Mouse (Mus musculus) stomach, postnatal 0 days (tissue): Measurements from ENCODE around the gene Gm43720. TPM values are rescaled to one million over a fixed set of nuclear protein-coding genes. Genes with fewer than 3 reads are reported as not detected.

Experiments
- ATAC-seq: fragments of 200-750 bp; cut with Nextera tagmentation; 2 replicates; pipeline ENCODE4 v1.8.0; 2017; ENCODE audit not compliant: low FRiP score, low TSS enrichment
- DNase-seq: peaks from one replicate; pipeline ENCODE4 v3.0.0-alpha.2; 2016; ENCODE audit warnings: low spot score
- H3K27ac ChIP-seq: fragments of 300-500 bp; sonication (generic); replicated peaks from 2 replicates; pipeline ENCODE4 v1.5.1; 2014; ENCODE audit warnings: mild to moderate bottlenecking, control low read depth
- H3K27me3 ChIP-seq: fragments of 300-500 bp; sonication (generic); 2 replicates; pipeline ENCODE4 v1.6.1; 2014; ENCODE audit warnings: low read length; ENCODE audit not compliant: control insufficient read depth, insufficient read depth
- H3K36me3 ChIP-seq: fragments of 300-500 bp; sonication (generic); 2 replicates; pipeline ENCODE4 v1.6.1; 2014; ENCODE audit warnings: low read length, mixed read lengths; ENCODE audit not compliant: control insufficient read depth, insufficient read depth
- H3K4me1 ChIP-seq: fragments of 300-500 bp; sonication (generic); replicated peaks from 2 replicates; pipeline ENCODE4 v1.6.1; 2014; ENCODE audit warnings: antibody characterized with exemption; ENCODE audit not compliant: control insufficient read depth, insufficient read depth
- H3K4me2 ChIP-seq: fragments of 300-500 bp; sonication (generic); replicated peaks from 2 replicates; pipeline ENCODE4 v1.6.1; 2014; ENCODE audit warnings: low read depth, mild to moderate bottlenecking, control low read depth, moderate library complexity
- H3K4me3 ChIP-seq: fragments of 300-500 bp; sonication (generic); 2 replicates; pipeline ENCODE4 v1.5.1; 2014; ENCODE audit warnings: low read depth, low read length, control low read depth
- H3K9ac ChIP-seq: fragments of 300-500 bp; sonication (generic); 2 replicates; pipeline ENCODE4 v1.6.1; 2014; ENCODE audit warnings: mild to moderate bottlenecking, low read length, control low read depth, mixed read lengths
- H3K9me3 ChIP-seq: fragments of 300-500 bp; sonication (generic); 2 replicates; pipeline ENCODE4 v1.6.1; 2016; ENCODE audit warnings: low read length; ENCODE audit not compliant: control insufficient read depth
- CTCF ChIP-seq: IDR thresholded peaks from 2 replicates; pipeline ENCODE4 v1.5.1; 2016; ENCODE audit warnings: antibody characterized with exemption, low read depth, mild to moderate bottlenecking, moderate library complexity
- EP300 ChIP-seq: optimal IDR thresholded peaks from 2 replicates; pipeline ENCODE3; 2016; ENCODE audit warnings: antibody characterized with exemption
- WGBS: fragments of 180-500 bp; shearing (Covaris S2); extraction: QIAGEN DNeasy Blood & Tissue Kit; methylation state at CpG from one replicate; pipeline ENCODE4 v1.1.7; 2014; 5-methylcytosine and 5-hydroxymethylcytosine counted together
- polyA plus RNA-seq: library from polyadenylated mRNA; unstranded; fragments of >200 nt; fragmentation: Nextera tagmentation; extraction: Ambion mirVana; gene quantifications from 2 replicates; pipeline ENCODE4 v1.2.1, GENCODE M21; 2015

Gene Gm43720
- polyA plus RNA-seq: 0.17 and 0.36 TPM in 2 replicates

GRCm38 (mm10) chr5:138279585-138280424 lies at the start of gene Gm43720, which contains the start of the genes Gpc2 and Stag3:
Gene Gm43720 (minus strand): TSS chr5:138279958.
Gene Gpc2 (minus strand): TSS chr5:138280005.
Gene Stag3 (plus strand): TSS chr5:138280240.
- ATAC-seq (peak; percentile 98), DNase-seq (peak; percentile 92)
- TF ChIP-seq CTCF (no peak; the same call in 1 of the 2 replicates), EP300 (no peak)
- no peak within 1 kb of the TSS for H3K27ac ChIP-seq
- peak within 1 kb of the TSS; percentile 75 for H3K4me2 ChIP-seq
- H3K36me3 ChIP-seq: no peaks in the 10 kb centered on the region
- H3K4me3 ChIP-seq: peak within 1 kb of the TSS; percentile 40
- no peaks in the 10 kb centered on the region for H3K27me3 ChIP-seq
- H3K4me1 ChIP-seq: no peaks in the 10 kb centered on the region
- peak within 1 kb of the TSS; percentile 38 for H3K9ac ChIP-seq
- 0 out of 2 replicates have a peak, but pooled peaks cover 3% of the 10 kb centered on the region for H3K9me3 ChIP-seq
- 1% methylated on average over 55 of the region's 56 CpGs for WGBS

GRCm38 (mm10) chr5:138312795-138313194 lies 33.0 kb upstream of the Gm43720 start:
- Histone ChIP-seq H3K4me1 (no peaks in the 10 kb centered on the region), H3K27me3 (no peaks in the 10 kb centered on the region), H3K4me2 (no peak overlapping the region), H3K9ac (no peak overlapping the region), H3K36me3 (no peaks in the 10 kb centered on the region), H3K27ac (no peak overlapping the region), H3K4me3 (no peak overlapping the region), H3K9me3 (no peaks in the 10 kb centered on the region)
- DNase-seq: no peak
- TF ChIP-seq EP300: no peak
- TF ChIP-seq CTCF: no peak
- 90% methylated on average over 3 of the region's 3 CpGs for WGBS
- no peak for ATAC-seq

GRCm38 (mm10) chr5:138299613-138300012 lies 19.9 kb upstream of the Gm43720 start:
- Histone ChIP-seq H3K4me1 (no peaks in the 10 kb centered on the region), H3K27ac (no peak overlapping the region), H3K36me3 (no peaks in the 10 kb centered on the region), H3K4me2 (no peak overlapping the region), H3K9me3 (no peaks in the 10 kb centered on the region), H3K9ac (no peak overlapping the region), H3K27me3 (no peaks in the 10 kb centered on the region), H3K4me3 (no peak overlapping the region)
- TF ChIP-seq CTCF: no peak
- TF ChIP-seq EP300: no peak
- ATAC-seq (no peak), DNase-seq (no peak)
- 70% methylated on average over 2 of the region's 2 CpGs for WGBS

- ATAC-seq: no peak
- TF ChIP-seq EP300: no peak
- no peak for TF ChIP-seq CTCF
Measured at GRCm38 (mm10) chr5:138294158-138294557, 14.4 kb upstream of the Gm43720 start.

GRCm38 (mm10) chr5:138291638-138292037 lies 11.9 kb upstream of the Gm43720 start:
- Histone ChIP-seq H3K4me1 (no peaks in the 10 kb centered on the region), H3K9me3 (no peaks in the 10 kb centered on the region), H3K4me3 (no peak overlapping the region), H3K4me2 (no peak overlapping the region), H3K36me3 (no peaks in the 10 kb centered on the region), H3K27me3 (no peaks in the 10 kb centered on the region), H3K9ac (no peak overlapping the region), H3K27ac (no peak overlapping the region)
- ATAC-seq: no peak
- DNase-seq: no peak
- TF ChIP-seq CTCF (no peak), EP300 (no peak)
- WGBS: 53% methylated on average over 1 of the region's 1 CpGs

More at GRCm38 (mm10) chr5:138294158-138294557, 14.4 kb upstream of the Gm43720 start:
- DNase-seq: no peak
- Histone ChIP-seq H3K36me3 (no peaks in the 10 kb centered on the region), H3K4me1 (no peaks in the 10 kb centered on the region), H3K4me2 (no peak overlapping the region), H3K4me3 (no peak overlapping the region), H3K27ac (no peak overlapping the region), H3K9me3 (no peaks in the 10 kb centered on the region), H3K27me3 (no peaks in the 10 kb centered on the region), H3K9ac (no peak overlapping the region)

- H3K4me2 ChIP-seq: no peak overlapping the region
- no peak for ATAC-seq
- no peak for DNase-seq
- peak; percentile 49 for TF ChIP-seq CTCF
- no peak for TF ChIP-seq EP300
- H3K27ac ChIP-seq: no peak overlapping the region
- H3K27me3 ChIP-seq: no peaks in the 10 kb centered on the region
- H3K36me3 ChIP-seq: no peaks in the 10 kb centered on the region
- H3K9ac ChIP-seq: no peak overlapping the region
- WGBS: 76% methylated on average over 3 of the region's 3 CpGs
- no peak overlapping the region for H3K4me3 ChIP-seq
- no peaks in the 10 kb centered on the region for H3K4me1 ChIP-seq
- no peaks in the 10 kb centered on the region for H3K9me3 ChIP-seq
Measured at GRCm38 (mm10) chr5:138287861-138288260, 8.1 kb upstream of the Gm43720 start.
